Mouse (Mus musculus) T-helper 2 cell (primary cell): ENCODE data around the gene Dctn1.

ENCODE experiments used
- in situ Hi-C: fragments of 300-600 bp; cut with MboI, MseI; formaldehyde crosslinking; loops from one replicate; pipeline ENCODE4 v1.15.1; 2025; ENCODE audit warnings: high pct_unique_total_duplicates

The Dctn1 gene

GRCm38 (mm10) chr6:83166243-83166630, 517 bp downstream of the Dctn1 start:
- in situ Hi-C loops = no loop called here

GRCm38 (mm10) chr6:83169872-83170271, 4.2 kb downstream of the Dctn1 start:
- in situ Hi-C loops = no loop called here

- in situ Hi-C loops = no loop called here
These were observed 5.3 kb downstream of the Dctn1 start for GRCm38 (mm10) chr6:83171063-83171462.

DNA sequence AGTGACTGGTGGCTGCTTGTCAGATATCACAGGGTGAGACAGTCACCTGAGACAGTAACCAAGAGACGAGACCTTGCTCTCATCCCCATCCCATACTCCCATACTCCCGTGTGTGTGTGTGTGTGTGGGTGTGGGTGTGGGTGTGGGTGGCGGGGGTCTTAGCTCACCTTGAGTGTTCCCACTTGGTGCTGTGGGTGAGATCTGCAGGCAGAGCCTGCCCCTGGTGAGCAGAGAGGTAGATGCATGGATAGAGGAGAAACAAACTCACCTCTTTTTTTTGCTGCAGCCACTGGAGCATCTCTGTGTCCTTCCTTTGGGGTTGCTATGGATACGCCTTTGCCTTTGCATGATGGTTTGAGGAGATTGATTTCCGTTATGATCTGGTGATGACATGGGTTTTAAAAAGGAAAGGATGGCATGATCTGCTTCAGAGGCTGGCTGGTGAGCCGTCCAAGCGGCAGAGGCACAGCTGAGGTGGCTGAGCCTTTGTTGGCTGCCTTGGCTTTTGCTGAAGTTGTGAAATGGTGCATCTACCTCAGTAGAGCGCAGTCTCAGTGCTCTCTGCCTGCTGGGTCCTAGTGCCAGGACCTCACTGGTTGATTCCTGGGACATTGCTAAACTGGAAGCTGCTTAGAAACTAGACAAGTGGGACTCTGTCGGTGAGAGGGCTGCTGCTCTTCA, 6.7 kb downstream of the Dctn1 start:
- in situ Hi-C loops = no loop called here

- in situ Hi-C loops = no loop called here
These were observed 10.3 kb downstream of the Dctn1 start for GRCm38 (mm10) chr6:83175996-83176395.

GRCm38 (mm10) chr6:83179390-83180117, 13.8 kb downstream of the Dctn1 start:
- in situ Hi-C loops = no loop called here

DNA sequence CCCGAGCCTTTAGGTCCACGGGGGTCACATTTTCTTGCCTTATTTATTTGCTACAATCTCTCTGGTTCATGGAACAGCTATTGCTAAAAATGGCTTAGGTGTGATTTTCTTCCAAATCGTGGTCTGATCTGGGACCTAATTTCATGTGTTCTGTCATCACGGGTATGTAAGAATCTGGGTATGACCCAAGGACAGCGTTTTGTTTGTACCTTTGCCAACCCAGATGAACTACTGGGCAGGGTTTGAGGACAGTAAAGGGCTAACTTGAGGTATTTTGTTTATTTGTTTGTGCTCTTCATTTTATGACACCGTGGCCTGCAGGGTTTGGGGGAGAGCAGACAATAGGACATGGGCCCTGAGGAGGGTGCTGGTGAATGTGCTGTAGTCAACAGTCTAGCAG, 14.9 kb downstream of the Dctn1 start:
- in situ Hi-C loops = no loop called here

GRCm38 (mm10) chr6:83184858-83185435, 19.2 kb downstream of the Dctn1 start:
- in situ Hi-C loops = no loop called here

GRCm38 (mm10) chr6:83185895-83186861, 20.5 kb downstream of the Dctn1 start:
- in situ Hi-C loops = no loop called here

DNA sequence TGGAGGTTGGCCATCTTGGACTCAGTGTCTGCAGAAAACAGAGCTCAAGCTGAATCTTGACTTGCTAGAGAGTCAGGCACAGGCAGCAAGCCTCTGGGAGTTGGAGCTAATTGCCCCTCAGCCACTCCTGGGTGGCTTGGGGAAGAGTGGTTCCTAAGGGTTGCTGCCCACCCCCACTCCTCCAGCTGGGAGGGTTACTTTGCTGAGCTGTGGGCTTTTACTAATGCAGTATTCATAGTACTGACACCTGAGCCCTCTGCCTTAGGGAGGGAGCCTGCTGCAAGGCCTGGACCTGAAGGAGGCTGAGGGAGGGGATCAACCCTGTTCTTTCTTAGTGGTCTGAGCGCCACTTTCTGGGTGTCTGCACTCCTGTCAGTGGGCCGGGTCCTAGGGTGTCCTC, 21.2 kb downstream of the Dctn1 start:
- in situ Hi-C loops = no loop called here

- in situ Hi-C loops = loop anchor here (10.0 kb wide), 1 partner anchor 291 kb away; no protein-coding TSS in a partner anchor
These were observed 27.9 kb downstream of the Dctn1 start for GRCm38 (mm10) chr6:83193571-83193970.

GRCm38 (mm10) chr6:83197345-83198004, 31.8 kb downstream of the Dctn1 start:
- in situ Hi-C loops = loop anchor here (10.0 kb wide), 1 partner anchor 287 kb away; no protein-coding TSS in a partner anchor

DNA sequence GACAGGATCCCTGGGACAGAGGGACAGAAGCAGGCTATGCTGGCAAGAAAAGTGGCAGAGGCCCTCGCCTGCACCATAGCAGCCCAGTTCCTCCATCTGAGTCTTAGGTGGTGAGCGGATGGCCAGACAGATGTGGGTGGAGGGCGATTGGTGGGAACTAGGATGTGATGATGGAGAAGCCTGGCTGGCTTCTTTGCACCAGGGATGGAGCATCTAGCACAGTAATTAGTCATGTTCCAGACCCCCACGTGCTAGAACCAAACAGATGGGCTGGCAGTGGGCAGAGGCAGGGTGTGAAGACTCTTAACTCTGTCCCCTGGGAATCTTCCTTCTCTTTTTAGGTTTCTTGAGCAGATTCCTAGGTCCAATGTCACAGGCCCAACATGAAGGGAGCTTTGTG, 37.6 kb downstream of the Dctn1 start:
- in situ Hi-C loops = no loop called here

- in situ Hi-C loops = no loop called here
These were observed 40.1 kb downstream of the Dctn1 start for GRCm38 (mm10) chr6:83205851-83206250.

DNA sequence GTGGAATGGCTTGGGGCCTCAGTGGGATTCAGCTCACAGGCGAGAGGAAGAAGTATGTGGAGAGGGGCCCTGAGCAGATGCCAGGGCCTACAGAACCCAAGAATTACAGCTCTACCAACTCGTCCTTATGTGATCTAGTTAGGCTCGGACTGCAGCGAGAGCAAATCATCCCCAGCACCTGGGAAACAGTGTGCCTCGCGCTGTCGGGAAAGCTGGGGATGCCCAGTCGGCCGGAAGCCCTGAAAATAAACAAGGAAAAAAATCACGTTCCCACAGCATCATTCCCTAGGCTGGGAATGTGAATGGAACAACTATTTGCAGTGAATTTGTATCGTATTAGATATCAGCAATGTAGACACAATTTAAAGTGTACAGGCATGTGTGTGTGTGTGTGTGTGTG, 40.6 kb downstream of the Dctn1 start:
- in situ Hi-C loops = no loop called here

GRCm38 (mm10) chr6:83207361-83208049, 41.8 kb downstream of the Dctn1 start:
- in situ Hi-C loops = no loop called here

DNA sequence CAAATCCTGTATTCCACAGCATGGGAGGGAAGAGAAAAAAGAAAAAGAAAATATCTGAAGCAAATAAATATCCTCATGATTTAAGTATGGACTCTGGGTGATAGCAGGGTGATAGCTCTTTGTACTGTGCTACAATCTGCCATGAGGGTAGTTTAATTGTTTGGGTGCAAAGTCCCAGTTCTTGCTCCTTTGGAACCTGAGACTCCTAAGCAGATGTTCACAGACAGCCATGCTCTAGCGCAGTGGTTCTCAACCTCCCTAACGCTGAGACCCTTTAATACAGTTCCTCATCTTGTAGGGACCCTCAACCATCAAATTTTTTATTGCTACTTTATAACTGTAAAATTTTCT, 42.3 kb downstream of the Dctn1 start:
- in situ Hi-C loops = no loop called here

- in situ Hi-C loops = loop anchor here (5.0 kb wide), 1 partner anchor 67 kb away; no protein-coding TSS in a partner anchor
These were observed 44.8 kb downstream of the Dctn1 start for GRCm38 (mm10) chr6:83210495-83210894.

- in situ Hi-C loops = loop anchor here (5.0 kb wide), 1 partner anchor 66 kb away; no protein-coding TSS in a partner anchor
These were observed 45.8 kb downstream of the Dctn1 start for GRCm38 (mm10) chr6:83211526-83211925.

- in situ Hi-C loops = no loop called here
These were observed 49.4 kb downstream of the Dctn1 start for GRCm38 (mm10) chr6:83215002-83215666.
